Mouse (Mus musculus): ENCODE measurements at regions not wholly inside any gene's neighbourhood (a gene's known extent, or its start where the extent isn't known, plus 50 kb on each side); places are given as distances from the start of the nearest gene placed in this dataset.

DNA sequence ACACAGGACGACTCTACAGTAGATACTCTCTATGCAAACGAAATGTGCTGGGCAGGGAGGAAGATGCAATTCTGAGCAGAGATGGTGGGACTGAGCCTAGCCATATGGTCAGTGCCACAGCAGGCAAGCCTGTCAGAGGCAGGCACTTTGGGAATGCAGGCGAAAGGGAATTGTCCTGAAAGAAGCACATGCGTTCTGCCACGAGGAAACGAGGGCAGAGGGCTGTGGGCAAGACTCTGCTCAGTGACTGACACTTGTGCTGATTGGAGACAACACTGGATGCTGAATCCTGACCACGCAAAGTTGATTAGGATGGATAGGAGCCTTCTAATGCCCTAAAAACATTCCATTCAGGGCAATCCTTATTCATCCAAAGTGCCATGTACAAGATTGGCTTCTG lies 350.5 kb upstream of the Fam92a start:
- ATAC-seq (ENCODE audit: extremely low read depth, insufficient number of reproducible peaks, low FRiP score, poor library complexity, severe bottlenecking) (no peak), DNase-seq (ENCODE audit: low spot score) (no peak)
- Histone ChIP-seq H3K4me3 (ENCODE audit: low read depth, low read length) (no peak overlapping the region), H3K4me1 (ENCODE audit: insufficient read depth, low read depth, low read length) (no peaks in the 10 kb centered on the region), H3K9me3 (replicated peaks) (no peaks in the 10 kb centered on the region), H3K36me3 (replicated peaks) (no peaks in the 10 kb centered on the region), H3K27me3 (ENCODE audit: insufficient read depth, low read length) (no peaks in the 10 kb centered on the region)
- TF ChIP-seq GATA2 (IDR thresholded peaks at IDR 0.05; ENCODE audit: borderline replicate concordance, low read depth, low read length) (no peak), GATA1 (IDR thresholded peaks at IDR 0.05; ENCODE audit: borderline replicate concordance, low read length) (no peak), CTCF (IDR thresholded peaks at IDR 0.05; ENCODE audit: low read depth, low read length) (no peak), POLR2AphosphoS5 (IDR thresholded peaks at IDR 0.05; ENCODE audit: insufficient replicate concordance, low read depth, low read length) (no peak), TAL1 (conservative IDR thresholded peaks at IDR 0.05; ENCODE audit: low read depth, low read length) (no peak)

DNA sequence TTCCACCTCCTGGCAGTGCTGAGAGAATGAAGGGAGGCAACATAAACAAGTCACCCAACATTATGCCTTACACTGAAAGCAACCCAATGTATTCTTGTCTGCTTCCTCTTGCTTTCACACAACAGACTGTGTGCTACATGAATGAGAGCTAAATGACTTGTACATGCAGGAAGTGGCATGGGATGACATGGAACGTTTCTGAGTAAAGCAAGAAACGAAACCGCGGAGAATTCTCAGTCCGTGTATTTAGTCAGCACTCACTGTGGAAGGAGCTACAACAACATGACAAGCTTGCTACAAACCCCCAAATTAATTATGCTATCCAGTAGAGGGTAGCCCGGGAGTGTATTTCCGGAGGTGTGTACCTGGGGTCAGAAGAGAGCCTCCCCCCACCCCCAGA lies 349.4 kb upstream of the Fam92a start:
- DNase-seq (ENCODE audit: low spot score) (no peak), ATAC-seq (ENCODE audit: extremely low read depth, insufficient number of reproducible peaks, low FRiP score, poor library complexity, severe bottlenecking) (no peak)
- no peaks in the 10 kb centered on the region for H3K36me3 ChIP-seq (replicated peaks)
- H3K4me3 ChIP-seq (ENCODE audit: low read depth, low read length), result no peak overlapping the region
- H3K9me3 ChIP-seq (replicated peaks), result no peaks in the 10 kb centered on the region
- no peaks in the 10 kb centered on the region for H3K4me1 ChIP-seq (ENCODE audit: insufficient read depth, low read depth, low read length)
- no peaks in the 10 kb centered on the region for H3K27me3 ChIP-seq (ENCODE audit: insufficient read depth, low read length)
- no peak for TF ChIP-seq CTCF (IDR thresholded peaks at IDR 0.05; ENCODE audit: low read depth, low read length)
- TF ChIP-seq GATA2 (IDR thresholded peaks at IDR 0.05; ENCODE audit: borderline replicate concordance, low read depth, low read length), result no peak
- no peak for TF ChIP-seq TAL1 (conservative IDR thresholded peaks at IDR 0.05; ENCODE audit: low read depth, low read length)
- no peak for TF ChIP-seq POLR2AphosphoS5 (IDR thresholded peaks at IDR 0.05; ENCODE audit: insufficient replicate concordance, low read depth, low read length)
- TF ChIP-seq GATA1 (IDR thresholded peaks at IDR 0.05; ENCODE audit: borderline replicate concordance, low read length), result no peak

DNA sequence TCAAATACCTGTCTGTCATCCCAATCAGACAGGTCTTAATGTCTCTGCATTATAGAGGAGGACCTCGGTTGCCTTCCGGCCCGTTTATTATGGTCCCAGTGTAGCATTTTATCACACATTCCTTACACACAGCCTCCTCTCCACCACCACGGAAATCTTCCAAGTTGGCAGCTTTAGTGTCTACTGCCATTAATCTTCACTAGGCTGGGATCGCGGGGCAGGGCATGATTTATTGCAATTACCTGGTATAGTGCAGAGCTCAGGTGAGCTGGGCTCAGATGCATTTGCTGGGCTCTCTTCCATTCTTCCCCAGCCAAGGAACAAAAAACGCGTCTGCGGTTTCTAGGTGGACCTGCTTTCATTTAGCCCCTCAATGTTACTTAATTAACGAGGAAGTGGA lies 344.7 kb upstream of the Fam92a start:
- no peaks in the 10 kb centered on the region for H3K4me1 ChIP-seq (ENCODE audit: insufficient read depth, low read depth, low read length)
- no peaks in the 10 kb centered on the region for H3K36me3 ChIP-seq (replicated peaks)
- H3K9me3 ChIP-seq (replicated peaks), result no peaks in the 10 kb centered on the region
- H3K4me3 ChIP-seq (ENCODE audit: low read depth, low read length), result no peak overlapping the region
- TF ChIP-seq GATA2 (IDR thresholded peaks at IDR 0.05; ENCODE audit: borderline replicate concordance, low read depth, low read length) (no peak), POLR2AphosphoS5 (IDR thresholded peaks at IDR 0.05; ENCODE audit: insufficient replicate concordance, low read depth, low read length) (no peak), CTCF (IDR thresholded peaks at IDR 0.05; ENCODE audit: low read depth, low read length) (no peak), GATA1 (IDR thresholded peaks at IDR 0.05; ENCODE audit: borderline replicate concordance, low read length) (no peak), TAL1 (conservative IDR thresholded peaks at IDR 0.05; ENCODE audit: low read depth, low read length) (no peak)
- DNase-seq (ENCODE audit: low spot score) (no peak), ATAC-seq (ENCODE audit: extremely low read depth, insufficient number of reproducible peaks, low FRiP score, poor library complexity, severe bottlenecking) (no peak)
- no peaks in the 10 kb centered on the region for H3K27me3 ChIP-seq (ENCODE audit: insufficient read depth, low read length)

DNA sequence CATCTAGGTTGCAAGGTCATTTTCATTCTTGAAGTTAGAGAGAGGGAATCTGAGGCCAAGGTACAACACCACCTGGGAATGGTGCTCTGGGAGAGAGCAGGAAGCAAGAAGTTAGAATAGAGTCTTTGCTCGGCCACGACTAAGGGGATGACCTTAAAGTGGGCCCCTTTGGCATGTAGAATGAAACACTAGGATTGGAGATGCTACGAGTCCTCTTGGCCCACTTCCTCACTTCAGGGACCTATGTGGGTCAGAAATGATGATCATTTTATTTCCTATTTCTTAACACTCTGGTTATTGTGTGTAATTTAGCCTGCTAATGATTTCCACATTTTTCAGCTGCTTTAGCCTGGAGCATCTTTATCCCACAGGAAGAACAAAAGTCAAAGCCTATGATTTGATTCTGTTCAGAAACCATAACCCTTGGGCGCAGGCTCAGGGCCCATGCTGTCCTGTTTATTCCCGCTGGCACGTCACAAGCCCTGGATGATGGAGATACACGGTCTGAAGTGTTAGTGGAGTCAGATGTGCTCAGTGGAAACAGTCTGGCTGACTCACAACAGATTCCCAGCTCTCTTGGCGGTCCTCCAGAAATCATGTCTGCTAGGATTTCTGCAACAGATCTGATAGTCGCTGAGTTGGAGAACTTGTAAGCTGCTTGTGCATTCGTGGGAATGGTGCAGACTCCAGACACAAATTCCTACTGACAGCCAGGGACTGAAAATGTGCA lies 340.0 kb upstream of the Fam92a start:
- Histone ChIP-seq H3K27me3 (ENCODE audit: insufficient read depth, low read length) (no peaks in the 10 kb centered on the region), H3K9me3 (replicated peaks) (no peaks in the 10 kb centered on the region), H3K36me3 (replicated peaks) (no peaks in the 10 kb centered on the region), H3K4me3 (ENCODE audit: low read depth, low read length) (no peak overlapping the region), H3K4me1 (ENCODE audit: insufficient read depth, low read depth, low read length) (no peaks in the 10 kb centered on the region)
- no peak for TF ChIP-seq GATA1 (IDR thresholded peaks at IDR 0.05; ENCODE audit: borderline replicate concordance, low read length)
- TF ChIP-seq TAL1 (conservative IDR thresholded peaks at IDR 0.05; ENCODE audit: low read depth, low read length), result no peak
- TF ChIP-seq POLR2AphosphoS5 (IDR thresholded peaks at IDR 0.05; ENCODE audit: insufficient replicate concordance, low read depth, low read length), result no peak
- no peak for TF ChIP-seq CTCF (IDR thresholded peaks at IDR 0.05; ENCODE audit: low read depth, low read length)
- no peak for TF ChIP-seq GATA2 (IDR thresholded peaks at IDR 0.05; ENCODE audit: borderline replicate concordance, low read depth, low read length)
- DNase-seq (ENCODE audit: low spot score), result no peak
- no peak for ATAC-seq (ENCODE audit: extremely low read depth, insufficient number of reproducible peaks, low FRiP score, poor library complexity, severe bottlenecking)

DNA sequence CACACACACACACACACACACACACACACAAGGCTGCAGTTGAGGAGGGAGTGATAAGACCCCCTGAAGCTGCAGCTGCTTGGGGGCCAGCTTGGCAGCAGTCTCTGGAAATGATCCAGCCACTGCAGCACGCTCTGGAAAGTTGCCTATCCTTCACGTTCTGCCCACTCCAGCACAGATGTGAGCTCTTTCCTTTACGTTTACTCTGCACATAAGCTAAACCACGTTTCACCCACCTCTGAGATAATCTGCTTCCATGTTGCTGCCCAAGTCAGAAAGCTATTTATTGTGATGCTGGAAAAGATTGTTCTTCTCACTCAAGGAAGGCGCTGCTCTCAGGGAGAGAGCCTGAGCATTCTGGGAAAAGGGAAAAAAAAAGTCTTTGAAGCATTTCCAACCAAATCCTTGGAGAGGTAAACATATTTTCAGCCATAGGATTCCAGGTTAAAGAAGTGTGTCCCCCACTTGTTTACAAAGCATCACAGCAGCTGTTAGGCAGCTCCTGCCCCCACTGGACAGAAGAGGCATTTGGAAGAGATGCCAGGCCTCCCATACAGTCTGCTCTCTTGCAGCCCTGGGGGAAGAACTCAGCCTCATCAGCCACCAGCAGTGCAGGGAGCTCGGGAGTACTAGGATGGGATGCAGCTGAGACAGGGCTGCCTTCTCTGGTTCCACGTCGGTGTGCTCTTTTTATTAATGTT lies 335.2 kb upstream of the Fam92a start:
- ATAC-seq (ENCODE audit: extremely low read depth, insufficient number of reproducible peaks, low FRiP score, poor library complexity, severe bottlenecking) (no peak), DNase-seq (ENCODE audit: low spot score) (no peak)
- no peaks in the 10 kb centered on the region for H3K36me3 ChIP-seq (replicated peaks)
- no peak for TF ChIP-seq POLR2AphosphoS5 (IDR thresholded peaks at IDR 0.05; ENCODE audit: insufficient replicate concordance, low read depth, low read length)
- TF ChIP-seq GATA1 (IDR thresholded peaks at IDR 0.05; ENCODE audit: borderline replicate concordance, low read length), result no peak
- no peak for TF ChIP-seq TAL1 (conservative IDR thresholded peaks at IDR 0.05; ENCODE audit: low read depth, low read length)
- no peak for TF ChIP-seq GATA2 (IDR thresholded peaks at IDR 0.05; ENCODE audit: borderline replicate concordance, low read depth, low read length)
- TF ChIP-seq CTCF (IDR thresholded peaks at IDR 0.05; ENCODE audit: low read depth, low read length), result no peak
- H3K27me3 ChIP-seq (ENCODE audit: insufficient read depth, low read length), result no peaks in the 10 kb centered on the region
- no peak overlapping the region for H3K4me3 ChIP-seq (ENCODE audit: low read depth, low read length)
- no peaks in the 10 kb centered on the region for H3K4me1 ChIP-seq (ENCODE audit: insufficient read depth, low read depth, low read length)
- H3K9me3 ChIP-seq (replicated peaks), result no peaks in the 10 kb centered on the region

DNA sequence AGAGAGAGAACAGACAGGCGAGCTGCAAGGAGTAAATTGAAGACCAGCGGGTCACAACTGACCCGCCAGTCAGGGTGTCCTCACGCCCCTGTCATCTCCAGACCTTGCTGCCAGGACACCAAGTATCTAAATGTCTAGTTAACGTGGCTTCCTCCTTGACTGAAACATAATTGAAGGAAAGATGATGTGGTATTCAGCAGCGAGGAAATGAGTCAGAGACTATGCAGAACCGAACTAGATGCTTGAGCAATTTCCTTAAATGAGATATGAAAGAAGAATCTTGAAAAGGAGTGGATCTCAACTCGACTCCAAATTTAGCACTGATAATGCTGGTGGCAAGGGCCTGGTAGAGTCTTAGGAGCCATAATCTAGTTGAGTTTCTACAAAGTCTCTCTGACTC lies 329.3 kb upstream of the Fam92a start:
- ATAC-seq (ENCODE audit: extremely low read depth, insufficient number of reproducible peaks, low FRiP score, poor library complexity, severe bottlenecking) (no peak), DNase-seq (ENCODE audit: low spot score) (no peak)
- no peaks in the 10 kb centered on the region for H3K4me1 ChIP-seq (ENCODE audit: insufficient read depth, low read depth, low read length)
- H3K36me3 ChIP-seq (replicated peaks), result no peaks in the 10 kb centered on the region
- H3K27me3 ChIP-seq (ENCODE audit: insufficient read depth, low read length), result no peaks in the 10 kb centered on the region; the same call in 1 of the 2 replicates
- no peaks in the 10 kb centered on the region for H3K9me3 ChIP-seq (replicated peaks)
- TF ChIP-seq POLR2AphosphoS5 (IDR thresholded peaks at IDR 0.05; ENCODE audit: insufficient replicate concordance, low read depth, low read length), result no peak
- no peak for TF ChIP-seq GATA1 (IDR thresholded peaks at IDR 0.05; ENCODE audit: borderline replicate concordance, low read length)
- no peak for TF ChIP-seq TAL1 (conservative IDR thresholded peaks at IDR 0.05; ENCODE audit: low read depth, low read length)
- no peak for TF ChIP-seq GATA2 (IDR thresholded peaks at IDR 0.05; ENCODE audit: borderline replicate concordance, low read depth, low read length)
- TF ChIP-seq CTCF (IDR thresholded peaks at IDR 0.05; ENCODE audit: low read depth, low read length), result no peak
- no peak overlapping the region for H3K4me3 ChIP-seq (ENCODE audit: low read depth, low read length)
